Mouse (Mus musculus) hematopoietic multipotent progenitor cell, adult 10-12 weeks (in vitro differentiated cells): Measurements from ENCODE around the gene Vmn2r51. TPM values are rescaled to one million over a fixed set of nuclear protein-coding genes. Genes with fewer than 3 reads are reported as not detected.

Experiments used
- polyA plus RNA-seq: library from polyadenylated mRNA; stranded (reverse); fragments of >175 nt; gene quantifications from 2 replicates; pipeline ENCODE4 v1.2.3, GENCODE M21; 2012; ENCODE audit warnings: low replicate concordance

Gene Vmn2r51
- not detected in 2 replicates for polyA plus RNA-seq

GRCm38 (mm10) chr7:10105641-10106040 lies at the start of gene Vmn2r51:
TSS of gene Vmn2r51 (minus strand) at chr7:10105741.

GRCm38 (mm10) chr7:10053196-10053595 lies 52.3 kb downstream of the Vmn2r51 start, which contains the start of gene Vmn2r50:
TSS of gene Vmn2r50 (minus strand) at chr7:10053296.

Other genes with a start within 250 kb of the Vmn2r51 start
- not detected in 2 replicates for gene Vmn2r48, start 152.2 kb downstream of the Vmn2r51 start, polyA plus RNA-seq
- not detected in 2 replicates for gene Vmn2r49, start 113.5 kb downstream of the Vmn2r51 start, polyA plus RNA-seq
- gene Vmn2r50, start 52.4 kb downstream of the Vmn2r51 start, polyA plus RNA-seq: 0.03 TPM in 1 of 2 replicates, not detected in the other
- not detected in 2 replicates for gene Vmn2r52, start 70.8 kb upstream of the Vmn2r51 start, polyA plus RNA-seq
- gene Vmn1r66, start 172.3 kb upstream of the Vmn2r51 start, polyA plus RNA-seq: not detected in 2 replicates